Mouse (Mus musculus) left cerebral cortex, postnatal 14 days (tissue): Measurements from ENCODE around the gene Pds5b. TPM values are rescaled to one million over a fixed set of nuclear protein-coding genes. Genes with fewer than 3 reads are reported as not detected.

ENCODE experiments used
- total RNA-seq, 2 experiments: library from RNA; stranded (reverse); gene quantifications; 2 replicates each; pipeline ENCODE4 v1.2.3; 2021

Gene Pds5b
- total RNA-seq, 2 experiments from 2014 or later: 69.6 to 73.1 TPM

Other genes with a start within 250 kb of the Pds5b start
- gene Zar1l, start 155.6 kb upstream of the Pds5b start, total RNA-seq: under 1 TPM; 0.81 to 0.91 TPM
- 1 to 10 TPM; 6.8 to 7.3 TPM for gene Brca2, start 151.1 kb upstream of the Pds5b start, total RNA-seq
- gene N4bp2l1, start 76.6 kb upstream of the Pds5b start, total RNA-seq: 10 to 100 TPM; 36.8 to 39.5 TPM
- gene N4bp2l2, start 7.6 kb upstream of the Pds5b start, total RNA-seq: 10 to 100 TPM; 71.8 to 72.8 TPM